Mouse (Mus musculus) Patski (cell line): Measurements from ENCODE around the gene Smyd2. TPM values are rescaled to one million over a fixed set of nuclear protein-coding genes. Genes with fewer than 3 reads are reported as not detected.

Experiments used
- ATAC-seq: fragments of 100-300 bp; one replicate; pipeline ENCODE4 v1.8.0; 2021
- CTCF ChIA-PET: fragments of 350-600 bp; sonication (Branson Sonifier 250); formaldehyde crosslinking; loops from one replicate; lab custom pipeline; 2022; ENCODE audit warnings: inconsistent platforms; lab: Charles Lee
- POLR2A ChIA-PET: fragments of 350-600 bp; sonication (Branson Sonifier 250); formaldehyde crosslinking; loops from one replicate; lab custom pipeline; 2022; ENCODE audit warnings: antibody characterized with exemption, inconsistent platforms; lab: Charles Lee
- DNase-seq: peaks from one replicate; pipeline ENCODE4 v3.0.0-alpha.2; 2011; ENCODE audit warnings: low read depth, low spot score
- H3K27me3 ChIP-seq: fragments of 371-371 bp; one replicate; pipeline ENCODE4 v1.5.1; 2021
- CTCF ChIP-seq: fragments of 100-300 bp; IDR thresholded peaks from one replicate; pipeline ENCODE4 v1.5.1; 2021
- in situ Hi-C: fragments of 300-500 bp; cut with MboI; formaldehyde crosslinking; loops from 3 replicates; pipeline ENCODE4 v1.11.1; 2018; ENCODE audit warnings: low pct_unique_long_range_greater_than_20kb, mixed read lengths
- polyA plus RNA-seq: library from polyadenylated mRNA; unstranded; gene quantifications from one replicate; pipeline ENCODE4 v1.2.3, GENCODE M21; 2021

Smyd2 gene
- polyA plus RNA-seq, 1 experiment from 2014 or later = 113 TPM

DNA sequence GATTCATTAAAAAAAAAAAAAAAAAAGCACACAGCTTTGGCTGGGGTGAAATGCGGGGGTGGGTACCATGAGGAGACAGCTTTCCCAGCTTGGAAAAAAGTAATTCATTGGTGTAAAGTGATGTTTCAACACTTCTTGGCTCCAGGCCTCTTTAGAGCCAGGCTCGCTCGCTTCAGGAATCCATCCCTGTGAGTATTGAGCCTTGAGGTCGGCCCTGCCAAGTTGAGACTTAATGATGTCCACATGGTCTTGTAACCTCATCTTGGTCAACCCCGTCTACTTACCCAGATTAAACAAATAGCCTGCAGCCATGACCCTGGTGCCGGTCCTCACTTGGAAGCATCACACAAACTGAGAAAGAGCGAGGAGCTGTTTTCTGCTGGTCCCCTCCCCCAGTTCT lies 69.7 kb downstream of the Smyd2 start:
- TF ChIP-seq CTCF = no peak
- DNase-seq = no peak
- ChIA-PET POLR2A (interaction anchor here (0.6 kb wide), 1 partner anchor 15 kb away, joined by 3 read pairs; no protein-coding TSS in a partner anchor), CTCF (interaction anchor here (1.2 to 1.5 kb wide), 2 partner anchors 10 to 35 kb away, joined by 3 read pairs; no protein-coding TSS in a partner anchor)
- H3K27me3 ChIP-seq = no peaks in the 10 kb centered on the region
- peak; percentile 73 for ATAC-seq
- in situ Hi-C loops = no loop called here

DNA sequence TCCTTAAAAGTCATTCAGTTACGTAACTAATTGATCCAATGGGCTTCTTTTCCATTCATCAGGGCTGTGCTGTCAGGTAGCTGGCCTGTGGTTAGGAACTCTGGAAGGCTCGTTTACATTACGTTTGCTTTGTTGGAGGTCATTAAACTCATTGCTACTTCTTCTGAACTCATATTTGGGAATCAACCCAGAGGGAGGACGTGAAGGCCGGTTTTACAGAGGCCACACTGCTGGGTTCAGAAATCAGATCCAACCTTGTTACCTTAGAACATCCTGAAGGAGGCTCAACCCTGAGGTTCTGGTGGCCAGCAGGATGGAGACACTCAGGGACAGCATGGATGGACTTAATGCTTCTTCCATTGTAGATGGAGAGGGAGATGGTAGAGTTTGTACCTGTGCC lies 70.1 kb downstream of the Smyd2 start:
- no peak for ATAC-seq
- ChIA-PET CTCF (interaction anchor here (1.2 kb wide), 1 partner anchor 36 kb away, joined by 3 read pairs; no protein-coding TSS in a partner anchor), POLR2A (no interaction called here)
- no peak for TF ChIP-seq CTCF
- no peak for DNase-seq
- H3K27me3 ChIP-seq = no peaks in the 10 kb centered on the region
- in situ Hi-C loops = no loop called here

DNA sequence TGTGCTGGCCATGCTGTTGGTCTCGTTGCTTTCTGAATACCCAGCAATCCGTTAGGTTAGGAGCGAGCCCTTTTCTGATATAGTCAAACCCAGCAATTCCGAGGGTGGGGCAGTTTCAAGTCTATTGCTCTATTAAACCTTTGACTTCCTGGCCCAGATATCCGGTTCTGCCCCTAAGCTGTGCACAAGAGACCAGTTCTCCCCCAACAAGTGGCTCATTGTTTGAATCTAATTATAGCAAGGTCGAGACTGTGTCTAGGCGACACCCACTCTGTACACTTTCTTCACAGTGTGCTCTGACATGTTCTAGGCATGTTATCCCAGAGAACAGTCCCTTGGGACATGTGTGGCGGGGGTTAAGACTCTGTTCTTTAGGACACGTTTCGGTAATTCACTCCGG lies 72.6 kb downstream of the Smyd2 start:
- ChIA-PET POLR2A (no interaction called here), CTCF (interaction anchor here (0.6 kb wide), 1 partner anchor 856 kb away, joined by 3 read pairs; no protein-coding TSS in a partner anchor)
- no peak for TF ChIP-seq CTCF
- no peaks in the 10 kb centered on the region for H3K27me3 ChIP-seq
- DNase-seq = no peak
- no peak for ATAC-seq
- in situ Hi-C loops = no loop called here

DNA sequence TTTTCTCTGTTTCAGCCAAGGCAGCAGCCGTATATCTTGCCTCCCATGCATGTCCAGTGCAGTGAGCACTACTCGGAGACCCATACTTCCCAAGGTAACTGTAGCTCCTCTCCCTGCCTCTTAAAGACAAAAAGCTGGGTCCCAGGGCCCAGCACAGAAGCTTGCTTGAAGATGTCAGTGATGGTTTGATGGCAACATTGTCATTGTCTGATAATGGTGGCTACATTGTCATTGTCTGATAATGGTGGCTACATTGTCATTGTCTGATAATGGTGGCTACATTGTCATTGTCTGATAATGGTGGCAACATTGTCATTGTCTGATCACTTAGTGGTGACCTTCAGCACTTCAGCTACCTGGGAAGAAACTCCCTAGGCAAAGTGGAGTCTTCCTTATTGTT lies 75.8 kb downstream of the Smyd2 start:
- no peak for DNase-seq
- no peak for ATAC-seq
- TF ChIP-seq CTCF = no peak
- no peaks in the 10 kb centered on the region for H3K27me3 ChIP-seq
- ChIA-PET CTCF (interaction anchor here (0.9 to 1.4 kb wide), 3 partner anchors 9 to 37 kb away, joined by 3 to 4 read pairs (median 4); no protein-coding TSS in a partner anchor), POLR2A (no interaction called here)
- in situ Hi-C loops = no loop called here

DNA sequence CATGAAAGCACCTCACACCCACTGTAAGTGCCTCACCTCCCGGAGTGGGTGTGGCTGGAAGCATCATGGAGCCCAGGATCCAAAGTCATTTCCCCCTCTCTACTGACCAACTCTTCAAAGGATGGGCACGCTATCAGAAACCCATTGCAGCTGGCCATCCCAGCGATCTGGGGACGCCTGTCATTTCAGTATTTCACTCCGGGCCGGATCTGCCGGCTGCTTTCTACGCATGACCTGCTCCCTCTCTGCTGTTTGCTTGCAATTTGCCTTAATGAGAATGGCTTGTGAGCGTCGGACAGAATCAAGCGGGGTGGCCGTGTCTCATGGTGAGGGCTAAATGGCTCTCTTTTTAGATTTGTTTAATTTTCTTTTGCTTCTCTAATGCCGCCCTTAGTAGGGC lies 88.0 kb downstream of the Smyd2 start:
- ChIA-PET CTCF (no interaction called here), POLR2A (no interaction called here)
- DNase-seq = no peak
- H3K27me3 ChIP-seq = no peaks in the 10 kb centered on the region
- no peak for ATAC-seq
- in situ Hi-C loops = no loop called here
- no peak for TF ChIP-seq CTCF

DNA sequence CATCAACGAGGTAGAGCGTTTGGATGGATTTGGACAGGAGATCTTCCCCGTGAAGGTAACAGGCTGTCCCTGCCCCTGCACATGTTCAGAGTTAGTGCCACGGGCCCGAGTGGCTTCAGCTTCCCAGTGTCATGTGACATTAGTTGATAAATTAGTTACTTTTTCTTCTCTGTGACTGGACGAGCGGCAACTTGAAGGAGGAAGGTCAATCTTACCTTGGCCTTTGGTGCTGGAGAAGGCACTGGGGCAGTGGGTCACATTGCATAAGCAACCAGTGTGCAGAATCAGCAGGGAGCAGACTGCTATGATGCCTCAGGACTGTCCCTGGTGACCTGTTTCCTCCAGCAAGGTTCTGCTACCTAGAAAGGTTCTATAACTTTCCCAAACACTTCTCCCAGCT lies 88.8 kb downstream of the Smyd2 start:
- TF ChIP-seq CTCF = no peak
- in situ Hi-C loops = no loop called here
- ChIA-PET CTCF (no interaction called here), POLR2A (no interaction called here)
- DNase-seq = no peak
- H3K27me3 ChIP-seq = no peaks in the 10 kb centered on the region
- no peak for ATAC-seq

DNA sequence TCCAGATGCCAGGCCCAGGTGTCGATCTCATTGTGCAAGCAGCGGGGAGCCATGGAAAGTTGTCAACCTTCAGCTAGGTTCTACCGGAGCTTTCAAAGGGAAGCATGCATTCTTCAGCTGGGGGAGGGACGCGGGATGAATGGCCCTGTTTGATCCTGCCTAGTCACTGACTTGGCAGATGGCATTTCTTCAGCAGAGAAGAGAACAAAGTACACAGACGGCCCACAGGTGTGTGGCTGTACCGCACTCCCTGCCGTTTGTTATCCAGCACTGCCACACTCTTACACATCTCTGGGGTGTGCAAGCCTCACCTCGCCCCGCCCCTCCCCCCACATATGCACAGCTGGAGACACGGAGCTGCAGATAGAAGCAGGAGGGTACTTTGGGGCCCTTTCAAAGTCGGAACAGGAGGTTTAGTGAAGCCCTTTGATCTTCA lies 91.3 kb downstream of the Smyd2 start:
- no peaks in the 10 kb centered on the region for H3K27me3 ChIP-seq
- TF ChIP-seq CTCF = no peak
- CTCF ChIA-PET = interaction anchor here (2.6 kb wide), 1 partner anchor 7 kb away, joined by 6 read pairs; no protein-coding TSS in a partner anchor
- ATAC-seq (no peak), DNase-seq (no peak)
- POLR2A ChIA-PET = no interaction called here
- in situ Hi-C loops = no loop called here

Other genes starting within 250 kb of the Smyd2 start
- gene Cenpf, start 234.3 kb downstream of the Smyd2 start, polyA plus RNA-seq = 26.1 TPM
- 56.8 TPM for gene Ptpn14, start 194.1 kb downstream of the Smyd2 start, polyA plus RNA-seq
- gene Prox1, start 248.4 kb upstream of the Smyd2 start, polyA plus RNA-seq = 0.51 TPM